Mouse (Mus musculus) cerebellum, postnatal 10 days (tissue): ENCODE measurements around the gene Grik4.
A peak's percentile ranks its signal among the peaks of the same experiment; 100 is the strongest.

Source experiments
- DNase-seq, 2 experiments: peaks; one replicate each; pipeline ENCODE4 v3.0.0; 2021; ENCODE audit warnings: mixed read lengths in 2 of 2

Grik4 gene

DNA sequence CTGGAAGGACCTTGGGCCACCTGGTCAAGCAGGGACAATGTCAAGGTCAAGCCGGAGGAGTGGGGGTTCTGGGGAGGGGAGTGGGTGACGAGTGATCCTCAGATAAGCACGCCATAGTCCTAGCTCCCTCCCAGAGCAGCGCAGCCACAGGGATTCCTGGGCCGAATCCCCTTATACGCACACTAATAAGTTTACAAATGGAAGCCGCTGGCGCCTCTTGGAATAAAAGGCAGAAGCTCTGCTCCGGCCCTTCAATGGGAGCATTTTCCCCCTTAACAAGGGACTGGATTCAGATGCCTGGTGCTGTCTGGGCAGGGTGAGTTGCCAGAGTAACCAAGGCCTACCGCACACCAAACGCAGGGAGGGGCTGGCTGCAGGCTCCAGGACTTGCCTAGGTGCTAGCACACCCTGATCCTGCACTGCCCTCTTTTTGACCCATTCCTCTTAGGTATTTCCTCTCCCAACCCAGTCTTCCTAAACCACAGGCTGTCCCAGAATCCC, 46.2 kb downstream of the Grik4 start:
- peak; percentile 43 to 51 for DNase-seq

DNA sequence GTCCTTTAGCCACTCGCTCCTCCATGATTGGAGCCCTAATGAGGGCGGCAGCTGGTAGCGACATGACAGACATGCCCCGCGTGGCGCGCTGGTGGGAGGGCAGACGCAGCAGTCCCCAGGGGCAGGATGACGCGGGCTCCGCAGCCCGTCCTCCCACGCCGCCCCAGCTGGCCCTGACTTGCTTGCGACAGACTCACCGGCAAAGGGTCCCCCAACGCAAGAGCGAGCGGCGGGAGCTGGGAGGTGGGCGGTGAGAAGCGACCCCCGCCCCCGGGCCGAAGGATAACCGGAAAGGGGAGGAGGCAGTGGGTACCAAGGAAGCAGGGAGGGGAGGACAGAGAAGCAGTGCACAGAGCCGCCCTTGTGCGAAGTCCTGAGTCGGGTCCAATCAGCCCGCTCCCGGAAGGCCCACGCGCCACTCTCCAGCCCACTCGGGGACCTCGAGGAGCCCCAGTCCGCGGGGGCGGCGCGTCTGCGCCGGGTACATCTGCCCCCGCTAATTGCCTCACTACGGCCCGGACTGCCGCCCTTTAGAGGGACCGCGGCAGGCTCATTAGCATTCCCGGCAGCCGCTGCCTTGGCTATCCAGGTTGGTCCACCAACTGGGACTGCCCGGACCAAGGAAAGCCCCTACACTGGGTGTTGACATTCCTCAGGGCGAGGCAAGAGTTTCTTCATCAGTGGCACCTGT, 46.8 kb downstream of the Grik4 start:
- DNase-seq, result peak; percentile 79 to 84

DNA sequence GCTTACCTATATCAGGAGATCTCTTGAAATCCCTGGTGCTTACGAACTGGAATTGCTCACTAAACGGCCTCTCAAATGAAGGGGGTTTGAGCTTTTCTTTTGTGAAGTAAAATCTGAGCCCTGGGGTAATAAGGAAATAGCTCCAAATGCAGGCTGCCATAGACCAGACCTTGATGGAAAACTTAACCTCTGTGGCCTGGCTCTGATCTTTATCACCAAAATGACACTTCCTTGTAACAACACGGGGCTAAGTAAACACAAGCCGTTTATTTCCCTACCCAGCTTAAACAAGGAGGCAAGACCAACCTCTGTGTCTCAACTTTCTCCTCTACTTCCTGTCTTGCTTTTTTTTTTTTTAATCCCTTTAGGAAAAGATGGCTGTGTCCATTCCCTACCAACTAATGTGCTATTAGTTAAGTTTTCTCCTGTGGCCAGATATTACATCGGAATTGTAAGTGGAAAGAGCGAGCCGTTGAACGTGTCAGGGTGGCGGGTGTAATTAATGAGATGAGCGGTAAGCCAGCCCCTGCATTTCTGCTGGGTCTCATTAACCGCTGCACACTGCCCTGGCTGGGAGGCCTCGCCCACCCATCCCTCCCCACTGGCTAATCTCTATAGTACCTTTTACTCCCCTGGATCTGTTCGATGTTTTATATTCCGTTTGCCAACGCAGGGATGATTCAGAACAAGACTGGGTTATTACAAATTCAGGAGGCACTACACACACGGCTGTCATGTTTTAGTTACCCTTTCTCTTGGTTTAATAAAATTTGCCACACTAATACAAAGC, 47.7 kb downstream of the Grik4 start:
- DNase-seq, result peak in 1 of 2 experiments; percentile 23

DNA sequence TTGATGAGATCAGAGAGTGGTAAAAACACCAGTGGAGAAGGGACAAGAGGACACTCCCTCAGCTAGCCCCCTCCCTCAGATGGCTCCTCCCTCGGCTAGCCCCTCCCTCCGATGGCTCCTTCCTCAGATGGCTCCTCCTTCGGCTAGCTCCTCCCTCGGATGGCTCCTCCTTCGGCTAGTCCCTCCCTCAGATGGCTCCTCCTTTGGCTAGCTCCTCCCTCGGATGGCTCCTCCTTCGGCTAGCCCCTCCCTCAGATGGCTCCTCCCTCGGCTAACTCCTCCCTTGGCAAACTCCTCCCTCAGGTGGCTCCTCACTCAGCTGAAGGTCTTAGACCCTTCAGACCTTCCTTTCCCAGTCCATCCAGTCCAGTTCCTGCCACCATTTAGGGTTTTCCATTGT, 51.5 kb downstream of the Grik4 start:
- no peak for DNase-seq

DNA sequence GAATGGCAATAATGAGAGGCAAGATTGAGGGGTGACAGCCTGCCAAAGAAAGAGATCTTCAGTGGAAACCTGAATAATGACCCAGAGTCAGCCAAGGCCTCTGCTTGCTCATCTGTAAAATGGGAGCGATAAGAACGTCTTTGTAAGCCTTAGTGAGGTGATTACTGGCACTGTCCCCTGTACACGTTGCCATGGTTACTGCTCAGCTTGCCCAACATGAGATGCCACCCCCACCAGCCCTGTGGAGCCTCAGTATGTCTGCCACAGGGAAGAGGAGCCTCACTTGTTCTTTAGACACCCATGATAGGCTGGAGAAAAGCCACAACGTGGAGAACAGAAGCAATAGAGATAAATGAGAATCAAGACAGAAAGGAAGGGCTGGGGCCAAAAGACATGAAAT, 56.4 kb downstream of the Grik4 start:
- no peak for DNase-seq

DNA sequence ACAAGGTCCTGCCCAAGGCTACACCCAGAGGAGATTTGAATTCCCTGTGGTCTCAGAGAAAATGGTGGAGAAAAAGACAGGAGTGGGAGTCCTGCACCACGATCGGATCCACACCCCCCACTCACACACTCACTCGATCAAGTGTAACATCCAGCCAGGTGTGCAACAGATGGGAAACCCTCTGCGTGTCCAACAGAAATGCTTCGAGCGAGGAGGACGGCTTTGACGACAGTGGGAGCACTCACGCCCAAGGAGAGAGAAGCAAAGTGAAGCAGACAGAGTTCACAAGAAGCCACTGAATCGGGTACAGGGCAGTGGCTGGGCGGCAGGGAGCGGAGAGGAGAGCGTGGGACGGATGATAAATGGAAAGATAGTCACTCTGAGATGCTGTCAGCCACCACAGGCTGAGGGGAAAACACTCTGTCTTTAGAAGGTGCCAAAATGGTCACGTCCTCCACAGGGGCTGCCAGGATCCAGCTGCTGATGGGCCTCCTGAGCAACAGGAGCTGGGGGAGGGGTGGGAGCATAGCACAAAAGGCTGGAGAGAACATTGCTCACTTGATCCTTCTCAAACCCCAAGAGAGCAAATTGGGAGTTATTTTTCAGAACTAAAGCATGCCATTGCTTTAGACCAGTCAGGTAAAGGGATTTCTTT, 58.1 kb downstream of the Grik4 start:
- DNase-seq, result no peak

DNA sequence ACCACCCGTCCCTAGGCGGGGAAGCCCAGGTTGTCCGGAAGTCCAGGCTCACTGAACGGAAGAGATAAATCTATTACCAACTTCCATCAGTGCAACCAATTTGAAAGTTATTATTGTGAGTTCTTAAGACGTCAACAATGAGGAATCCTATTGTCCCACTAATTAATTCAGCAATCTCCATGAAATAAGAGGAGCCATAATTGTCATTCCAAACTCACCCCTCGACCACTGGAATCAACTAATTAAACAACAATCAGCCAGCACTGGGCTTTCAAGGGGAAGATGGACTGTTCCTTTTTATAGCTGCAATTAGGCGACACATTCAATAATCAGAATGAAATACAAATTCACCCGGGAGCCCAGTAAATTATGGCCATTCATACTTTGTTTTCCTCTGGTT, 58.7 kb downstream of the Grik4 start:
- no peak for DNase-seq

DNA sequence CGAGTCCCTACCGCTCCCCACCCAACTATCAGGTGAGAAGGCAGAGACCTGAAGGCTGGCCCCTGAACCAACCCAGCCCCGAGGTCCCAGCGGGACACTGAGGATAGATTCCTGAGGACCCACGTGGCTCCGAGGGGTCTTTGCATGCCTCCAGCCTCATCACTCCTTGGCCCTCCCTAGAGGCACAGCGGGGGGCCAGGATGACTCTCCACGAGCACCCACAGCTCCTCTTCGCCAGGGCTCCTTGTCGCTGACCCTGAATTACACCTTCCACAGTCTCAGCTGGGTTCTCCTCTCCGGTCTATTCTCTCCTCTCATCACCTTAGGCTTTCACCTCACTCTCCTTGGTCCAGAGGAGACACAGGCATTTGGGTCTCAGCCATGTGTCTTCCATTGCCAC, 59.2 kb downstream of the Grik4 start:
- DNase-seq, result no peak

DNA sequence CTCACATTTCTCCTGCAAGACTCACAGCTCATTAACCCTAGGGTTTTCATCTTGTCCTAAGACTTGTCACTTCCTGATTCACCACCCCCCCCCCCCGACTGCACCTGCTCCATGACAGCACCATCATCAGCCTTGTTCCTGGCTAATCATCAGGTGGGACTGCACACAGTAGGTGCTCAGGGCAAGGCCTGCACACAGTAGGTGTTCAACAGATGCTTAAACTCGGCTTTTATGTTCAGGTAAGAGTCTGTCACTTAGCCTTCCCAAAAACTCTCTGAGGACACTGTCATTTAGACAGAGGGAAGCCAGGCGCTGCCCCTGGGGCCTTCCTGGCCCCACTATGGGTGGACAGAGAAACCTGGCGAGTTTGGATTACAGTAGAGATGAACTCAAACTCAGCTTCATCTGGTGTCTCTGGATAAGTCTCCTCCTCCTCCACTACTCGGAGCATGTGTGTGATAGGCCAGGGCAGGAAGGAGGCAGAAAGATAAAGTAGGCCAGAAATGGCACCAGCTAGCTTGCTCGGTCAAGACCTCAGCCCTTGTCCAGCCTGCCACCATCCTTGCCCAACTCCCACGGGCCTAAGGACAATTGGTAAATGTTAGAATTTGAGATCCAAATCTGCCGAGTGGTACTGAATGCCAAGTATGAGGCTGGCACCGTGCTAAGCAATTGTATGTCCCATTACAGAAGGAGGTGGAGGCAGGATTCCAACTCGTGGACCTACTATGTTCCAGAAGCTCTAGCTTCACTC, 61.1 kb downstream of the Grik4 start:
- no peak for DNase-seq

DNA sequence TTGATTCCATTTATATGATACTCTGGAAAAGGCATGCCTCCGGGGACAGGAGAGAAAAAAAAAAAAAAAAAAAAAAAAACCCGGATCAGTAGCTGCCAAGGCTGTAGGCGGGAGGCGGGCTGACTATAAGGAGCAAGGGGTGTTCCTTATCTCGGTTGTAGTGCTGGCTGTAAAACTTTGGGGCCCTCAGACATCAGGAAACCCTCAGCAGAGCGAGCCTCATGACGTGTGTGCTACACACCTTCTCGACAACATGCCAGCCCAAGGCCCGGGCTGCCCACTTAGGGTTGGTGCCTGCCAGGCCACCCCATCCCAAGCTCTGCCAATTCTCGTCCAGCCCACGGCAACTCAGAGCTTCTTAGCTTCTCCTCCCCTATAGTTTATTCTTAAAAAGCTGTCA, 62.0 kb downstream of the Grik4 start:
- no peak for DNase-seq

DNA sequence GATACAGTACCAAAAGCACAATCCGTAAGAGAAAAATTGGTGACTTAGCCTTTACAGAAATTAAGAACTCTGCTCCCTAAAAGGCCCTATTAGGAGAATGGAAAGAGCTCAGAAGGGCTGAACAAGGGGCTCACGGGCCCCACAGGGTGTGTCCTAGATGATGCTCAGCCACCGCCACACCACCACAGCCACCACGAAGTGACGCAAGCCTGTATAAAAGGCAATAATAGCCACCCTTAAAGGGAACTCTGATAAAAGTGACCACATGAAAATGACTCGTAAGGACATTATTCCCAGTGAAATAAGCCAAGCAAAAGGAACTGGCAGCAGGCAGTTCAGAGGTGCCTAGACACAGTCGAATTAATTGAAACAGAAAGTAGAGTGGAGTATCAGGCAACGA, 63.3 kb downstream of the Grik4 start:
- DNase-seq, result no peak

DNA sequence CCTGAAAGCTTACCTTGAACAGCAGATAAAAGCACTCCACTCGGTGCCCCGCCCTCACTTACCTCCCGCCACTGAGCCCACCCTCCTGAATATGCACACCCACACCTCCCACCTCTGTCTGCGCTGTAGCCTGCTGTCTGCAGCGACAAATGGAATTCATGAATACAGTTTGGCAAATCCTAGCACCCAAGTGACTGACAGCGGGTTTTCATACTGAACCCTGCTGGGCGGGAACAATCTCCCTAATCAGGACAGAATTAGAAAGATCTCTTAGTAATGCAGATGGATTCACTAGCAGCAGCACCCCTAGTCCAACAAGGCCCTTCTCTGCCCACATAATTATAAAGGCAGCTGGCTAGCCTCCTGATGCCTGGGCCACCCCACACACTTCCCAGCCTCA, 65.9 kb downstream of the Grik4 start:
- DNase-seq, result no peak

DNA sequence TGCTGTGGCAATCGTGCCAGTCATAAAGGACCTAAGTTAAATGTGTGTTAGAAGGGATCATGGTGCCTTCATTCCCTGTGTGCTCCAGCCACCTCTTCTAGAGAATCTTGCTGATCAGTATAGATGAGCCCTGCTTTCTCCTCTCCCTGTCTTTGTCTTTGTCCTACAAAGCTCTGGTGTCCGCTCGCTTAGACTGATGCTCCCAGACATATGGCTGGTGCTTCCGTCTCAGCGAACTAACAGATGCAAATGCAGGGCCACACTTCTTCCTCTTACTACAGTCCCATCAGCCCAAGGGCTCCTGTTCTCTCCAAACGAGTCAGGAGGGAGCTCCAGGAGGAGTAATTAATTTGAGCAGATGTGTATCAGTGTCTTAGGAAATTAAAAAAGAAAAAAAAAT, 71.4 kb downstream of the Grik4 start:
- DNase-seq, result no peak

DNA sequence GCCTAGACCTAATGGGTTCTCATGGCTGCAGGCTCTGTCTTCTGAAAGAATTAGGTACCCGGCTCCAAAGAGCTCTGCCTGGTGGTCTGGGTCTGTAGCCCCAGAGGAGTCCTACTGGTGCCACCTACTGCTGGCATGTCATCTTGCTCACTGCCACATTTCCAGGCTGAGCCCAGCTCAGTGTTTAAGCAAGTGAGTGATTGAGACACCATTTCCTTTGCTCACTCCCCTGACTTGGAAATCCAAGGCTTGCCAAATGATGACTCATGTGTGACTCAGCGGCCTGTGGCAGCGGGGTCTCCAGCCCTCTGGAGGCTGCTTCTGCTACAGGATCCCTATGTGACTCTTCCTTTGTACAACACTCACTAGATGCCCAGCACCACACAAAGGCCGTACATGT, 72.6 kb downstream of the Grik4 start:
- DNase-seq, result no peak

DNA sequence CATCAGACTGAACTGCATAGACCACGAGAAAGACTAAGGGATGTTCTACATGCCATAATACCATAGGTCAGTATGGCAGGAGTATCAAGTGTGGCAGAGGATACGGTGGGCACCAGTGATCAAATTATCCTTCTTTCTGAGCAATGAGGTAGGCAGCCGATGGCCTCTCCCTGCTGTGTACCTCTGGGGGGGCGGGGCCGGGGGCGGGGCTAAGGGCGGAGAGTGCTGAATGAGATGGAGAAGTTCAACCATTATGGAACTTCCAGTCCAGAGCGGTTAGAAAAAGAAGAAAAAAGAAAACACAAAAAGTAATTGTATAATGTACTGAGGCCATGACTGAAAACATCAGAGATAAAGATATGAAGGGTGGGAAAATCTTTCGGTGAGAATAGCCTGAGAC, 74.0 kb downstream of the Grik4 start:
- no peak for DNase-seq

DNA sequence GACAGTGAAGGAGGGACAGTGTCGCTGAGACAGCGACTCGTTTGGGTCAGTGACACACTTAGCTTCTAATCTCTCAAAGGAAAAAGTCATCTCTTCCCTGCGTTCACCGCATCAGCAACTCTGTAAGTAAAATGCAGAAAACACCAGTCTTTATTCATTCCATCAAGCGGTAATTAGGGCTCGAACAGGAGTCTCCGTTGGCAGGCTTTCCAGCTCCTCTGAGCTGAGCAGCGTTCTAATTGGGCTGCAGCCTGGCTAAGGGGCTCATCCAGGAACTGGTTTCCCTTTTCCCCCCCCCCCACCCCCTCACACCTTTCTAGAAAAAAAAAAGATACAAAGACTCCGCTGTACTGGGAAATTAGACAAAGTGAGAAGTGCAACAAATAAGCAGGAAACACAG, 75.8 kb downstream of the Grik4 start:
- no peak for DNase-seq

DNA sequence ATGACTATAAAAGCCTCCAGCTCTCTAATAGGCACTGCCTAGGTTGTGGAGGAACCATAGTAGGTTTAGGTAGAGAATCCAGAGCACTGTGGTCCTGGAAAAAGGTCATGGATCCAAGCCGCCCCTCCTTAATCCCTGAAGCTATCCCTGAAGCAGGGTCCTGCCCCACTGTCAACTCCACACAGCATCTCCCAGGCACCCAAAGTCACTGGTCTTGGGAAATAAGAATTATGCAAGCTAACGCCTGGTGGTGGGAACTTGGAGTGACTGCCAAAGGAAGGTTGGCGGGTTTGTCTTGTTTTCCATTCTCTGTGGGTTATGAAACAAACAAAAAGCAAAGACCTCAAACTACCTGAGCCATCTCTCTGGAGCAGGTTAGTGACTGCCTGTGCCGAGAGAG, 77.6 kb downstream of the Grik4 start:
- DNase-seq, result no peak

DNA sequence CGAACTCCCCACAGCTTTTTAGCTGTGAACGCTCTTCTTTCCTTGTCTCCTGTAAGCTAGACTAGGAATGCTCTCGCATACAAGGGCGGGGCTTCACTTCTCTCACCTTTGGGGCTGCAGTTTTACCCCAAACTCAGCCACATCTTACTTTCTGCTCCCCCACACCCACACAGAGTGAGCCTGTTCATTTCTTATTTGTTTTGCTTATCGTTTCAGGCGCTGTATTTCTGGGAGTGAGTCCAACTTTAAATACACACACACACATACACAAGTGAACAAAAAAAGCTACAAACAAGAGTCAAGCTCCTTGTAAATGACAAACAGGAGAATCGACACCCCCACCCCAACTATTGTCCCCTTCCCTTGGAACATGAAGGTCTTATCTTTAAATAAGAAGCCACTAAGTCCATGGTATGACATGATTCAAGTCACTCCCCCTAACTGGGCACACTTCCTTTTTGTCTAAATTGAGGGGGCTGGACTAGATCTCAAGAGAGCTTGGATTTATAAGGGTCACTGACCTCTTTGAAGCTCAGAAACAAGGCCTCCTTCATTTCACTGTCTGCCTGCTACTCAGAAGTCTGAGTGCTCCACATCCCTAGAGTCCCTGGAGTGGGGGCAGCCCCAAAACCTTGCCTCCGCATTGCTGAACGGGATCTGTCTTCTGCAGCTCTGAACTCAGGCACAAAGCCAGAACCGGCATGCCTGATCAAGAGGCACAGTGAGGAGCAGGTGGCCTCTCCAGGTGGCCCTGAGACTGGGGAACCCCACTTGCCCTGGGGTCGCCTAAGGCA, 79.1 kb downstream of the Grik4 start:
- peak; percentile 56 to 72 for DNase-seq

DNA sequence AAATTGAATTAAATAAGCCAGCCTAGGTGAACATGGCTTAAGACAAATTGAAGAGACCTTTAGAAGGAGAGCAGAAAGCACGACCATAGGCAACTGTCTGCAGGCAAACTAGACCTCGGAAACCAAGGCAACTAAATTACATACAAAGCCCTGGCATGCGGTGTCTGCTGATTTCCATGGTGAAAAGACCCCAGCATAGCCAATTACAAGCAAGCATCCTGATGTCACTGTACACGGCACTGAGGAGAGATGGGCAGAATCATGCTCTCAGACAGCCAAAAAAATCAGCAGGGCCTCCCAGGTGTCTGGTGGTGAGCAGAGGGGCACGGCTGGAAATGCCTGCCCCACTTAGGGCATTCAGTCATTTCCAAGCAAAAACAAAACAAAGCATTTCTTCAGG, 80.9 kb downstream of the Grik4 start:
- peak; percentile 55 to 63 for DNase-seq

DNA sequence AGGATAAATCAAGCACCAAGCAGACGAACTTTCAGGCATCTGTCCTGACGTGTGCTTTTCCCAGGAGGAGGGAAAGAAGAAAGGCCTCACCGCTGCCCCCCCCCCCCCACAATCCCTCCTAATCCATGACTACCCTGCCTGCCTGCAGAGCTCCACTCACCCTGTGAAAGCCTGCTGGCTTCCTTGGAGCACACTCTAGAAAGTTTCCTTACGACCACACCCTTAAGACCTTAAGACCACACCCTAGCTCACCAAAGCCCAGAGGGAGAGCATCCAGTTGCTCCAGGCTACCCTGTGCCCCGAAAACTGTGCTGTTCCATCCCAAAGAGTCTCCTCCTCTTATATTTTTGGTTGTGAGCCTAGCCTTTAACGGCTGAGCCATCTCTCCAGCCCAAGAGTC, 82.6 kb downstream of the Grik4 start:
- no peak for DNase-seq

DNA sequence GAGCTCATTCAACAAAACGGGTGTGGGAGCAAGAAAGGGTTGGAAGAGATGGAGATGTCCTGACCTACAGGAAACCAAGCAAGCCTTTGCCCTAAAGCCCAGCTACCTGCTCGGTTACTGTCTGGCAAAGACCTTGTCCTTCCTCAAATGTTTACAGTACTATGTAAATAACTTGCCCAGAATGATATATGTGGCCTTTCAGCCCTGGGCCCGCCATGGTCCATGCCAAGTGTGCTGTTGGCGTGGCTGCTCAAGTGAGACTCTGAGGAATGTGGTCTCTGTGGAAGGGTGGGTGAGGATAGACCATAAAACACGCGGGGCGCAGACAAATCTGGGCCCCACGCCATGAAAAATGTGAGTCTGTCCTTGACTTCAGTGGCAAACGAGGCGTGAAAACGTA, 83.1 kb downstream of the Grik4 start:
- DNase-seq, result no peak
